Mouse (Mus musculus) mouse embryonic stem cell (cell line): ENCODE measurements around the gene Dtx3.

Source experiments
- in situ Hi-C, 2 experiments: fragments of 300-500 bp; cut with MboI; formaldehyde crosslinking; loops; 1 replicate in 1 of 2; 3 replicates in 1 of 2; pipeline ENCODE4 v1.14.3; 2019 to 2020; ENCODE audit warnings: low sequenced_read_pairs in 2 of 2, low pct_unique_long_range_greater_than_20kb in 1 of 2, mixed read lengths in 1 of 2; ENCODE audit not compliant: unreplicated experiment in 1 of 2

Gene Dtx3

GRCm38 (mm10) chr10:127195328-127196129, at the start of gene Dtx3:
Dtx3 (minus strand) TSS chr10:127195728.
- in situ Hi-C loops = no loop called here

- in situ Hi-C loops = no loop called here
Measured at GRCm38 (mm10) chr10:127238241-127238824, 42.8 kb upstream of the Dtx3 start.

- in situ Hi-C loops = no loop called here
Measured at GRCm38 (mm10) chr10:127236541-127236940, 41.0 kb upstream of the Dtx3 start.

GRCm38 (mm10) chr10:127233141-127233540, 37.6 kb upstream of the Dtx3 start:
- in situ Hi-C loops = no loop called here

- in situ Hi-C loops = no loop called here
Measured at GRCm38 (mm10) chr10:127231741-127232140, 36.2 kb upstream of the Dtx3 start.

- in situ Hi-C loops = no loop called here
Measured at GRCm38 (mm10) chr10:127230693-127231092, 35.2 kb upstream of the Dtx3 start.

GRCm38 (mm10) chr10:127228897-127229296, 33.4 kb upstream of the Dtx3 start:
- in situ Hi-C loops = no loop called here

GRCm38 (mm10) chr10:127227163-127227562, 31.6 kb upstream of the Dtx3 start:
- in situ Hi-C loops = no loop called here

- in situ Hi-C loops = no loop called here
Measured at GRCm38 (mm10) chr10:127226318-127226895, 30.9 kb upstream of the Dtx3 start.

- in situ Hi-C loops = no loop called here
Measured at GRCm38 (mm10) chr10:127225732-127226131, 30.2 kb upstream of the Dtx3 start.

- in situ Hi-C loops = no loop called here
Measured at GRCm38 (mm10) chr10:127225213-127225612, 29.7 kb upstream of the Dtx3 start.

GRCm38 (mm10) chr10:127218339-127218738, 22.8 kb upstream of the Dtx3 start:
- in situ Hi-C loops = no loop called here

- in situ Hi-C loops = no loop called here
Measured at GRCm38 (mm10) chr10:127217177-127217576, 21.6 kb upstream of the Dtx3 start.

- in situ Hi-C loops = no loop called here
Measured at GRCm38 (mm10) chr10:127216456-127216855, 20.9 kb upstream of the Dtx3 start.

GRCm38 (mm10) chr10:127214422-127214803, 18.9 kb upstream of the Dtx3 start:
- in situ Hi-C loops = no loop called here

GRCm38 (mm10) chr10:127213704-127214421, 18.3 kb upstream of the Dtx3 start:
- in situ Hi-C loops = no loop called here

GRCm38 (mm10) chr10:127213272-127213671, 17.7 kb upstream of the Dtx3 start:
- in situ Hi-C loops = no loop called here

- in situ Hi-C loops = no loop called here
Measured at GRCm38 (mm10) chr10:127211414-127211854, 15.9 kb upstream of the Dtx3 start, which contains the start of gene Pip4k2c. Pip4k2c (minus strand) TSS chr10:127211585.

- in situ Hi-C loops = no loop called here
Measured at GRCm38 (mm10) chr10:127210961-127211405, 15.5 kb upstream of the Dtx3 start.
